Mouse (Mus musculus) CH12.LX (cell line): ENCODE data around the gene BC017158.

Experiments used
- CTCF ChIP-seq, 2 experiments: IDR thresholded peaks in 1 of 2; conservative IDR thresholded peaks in 1 of 2; 2 replicates each; pipeline ENCODE4 v1.5.1; 2011 to 2012; ENCODE audit warnings: low read depth in 2 of 2, low read length in 2 of 2, improper control_type of control experiment in 1 of 2, inconsistent platforms in 1 of 2, mild to moderate bottlenecking in 1 of 2, moderate library complexity in 1 of 2
- MAZ ChIP-seq: IDR thresholded peaks from 2 replicates; pipeline ENCODE4 v1.6.1; 2012; ENCODE audit warnings: low read depth, mild to moderate bottlenecking, inconsistent platforms, low read length, improper control_type of control experiment, moderate library complexity
- MXI1 ChIP-seq: IDR thresholded peaks from 2 replicates; pipeline ENCODE4 v1.6.1; 2011; ENCODE audit warnings: mild to moderate bottlenecking, low read depth, low read length, improper control_type of control experiment
- NELFE ChIP-seq: IDR thresholded peaks from 2 replicates; pipeline ENCODE4 v1.6.1; 2011; ENCODE audit warnings: low read depth, low read length, improper control_type of control experiment
- POLR2A ChIP-seq: IDR thresholded peaks from 2 replicates; pipeline ENCODE4 v1.6.1; 2011; ENCODE audit warnings: low read depth, mild to moderate bottlenecking, improper control_type of control experiment, low read length
- POLR2AphosphoS2 ChIP-seq: IDR thresholded peaks from 2 replicates; pipeline ENCODE4 v1.6.1; 2011; ENCODE audit warnings: low read depth, low read length, improper control_type of control experiment
- UBTF ChIP-seq: IDR thresholded peaks from 2 replicates; pipeline ENCODE4 v1.6.1; 2012; ENCODE audit warnings: low read depth, mild to moderate bottlenecking, inconsistent platforms, low read length, improper control_type of control experiment, moderate library complexity
- USF2 ChIP-seq: conservative IDR thresholded peaks from 2 replicates; pipeline ENCODE4 v1.6.1; 2011; ENCODE audit warnings: low read depth, low read length, improper control_type of control experiment
- ZKSCAN1 ChIP-seq: IDR thresholded peaks from 2 replicates; pipeline ENCODE4 v1.6.1; 2012; ENCODE audit warnings: low read depth, inconsistent platforms, low read length, improper control_type of control experiment, borderline replicate concordance
- ZNF384 ChIP-seq: IDR thresholded peaks from 2 replicates; pipeline ENCODE4 v1.6.1; 2012; ENCODE audit warnings: low read depth, low read length, improper control_type of control experiment, inconsistent platforms

- TF ChIP-seq POLR2A: no peak
- no peak for TF ChIP-seq ZKSCAN1
- TF ChIP-seq CTCF (conservative IDR thresholded peaks at IDR 0.05 in 1 of 2, IDR thresholded peaks at IDR 0.05 in 1 of 2; ENCODE audit: low read depth in 2 of 2, low read length in 2 of 2): peak; percentile 87 to 96
- TF ChIP-seq ZNF384: no peak
- no peak for TF ChIP-seq MXI1
- TF ChIP-seq NELFE: peak; percentile 18; the same call in 1 of the 2 replicates
- no peak for TF ChIP-seq USF2
- TF ChIP-seq POLR2AphosphoS2: no peak
- TF ChIP-seq UBTF: no peak
- TF ChIP-seq MAZ: no peak
These were observed 47.1 kb upstream of the BC017158 start for GRCm38 (mm10) chr7:128344928-128345653.
